ENCODE assay signal across 8 mouse cellular contexts in the genomic region with DNA sequence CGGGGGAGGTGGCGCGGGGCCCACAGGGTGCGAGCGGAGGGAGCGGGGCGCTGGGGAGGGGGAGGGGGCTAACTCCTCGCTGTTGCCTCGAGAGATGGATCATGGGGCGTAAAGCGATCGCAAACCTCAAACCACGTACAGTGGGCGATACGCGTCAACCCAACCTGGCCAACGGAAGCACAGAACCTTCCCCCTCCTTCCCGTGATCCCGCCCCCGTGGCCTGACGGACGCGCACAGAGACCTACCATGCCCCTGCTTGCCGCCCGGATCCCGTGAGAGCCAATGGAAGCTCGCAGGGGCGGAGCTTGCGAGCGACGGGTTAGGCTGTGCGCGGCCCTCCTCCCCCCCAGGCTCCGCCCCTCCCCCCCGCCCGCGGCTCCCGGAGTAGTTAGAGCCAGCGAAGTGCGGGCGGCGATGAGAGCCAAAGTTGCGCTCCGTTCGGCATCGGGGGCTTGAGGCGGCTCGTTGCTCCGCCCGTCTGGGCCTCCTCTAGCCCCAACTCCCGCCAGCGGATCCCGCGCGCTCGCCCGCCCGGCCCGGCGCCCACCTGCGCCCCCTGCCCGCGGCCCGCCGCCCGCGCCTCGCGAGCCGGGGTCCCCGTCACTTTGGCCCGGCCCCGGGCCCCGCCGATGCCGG. TPM values are rescaled to one million over a fixed set of nuclear protein-coding genes. Genes with fewer than 3 reads are reported as not detected.
DNase-seq lines count a peak whose midpoint lies in the region; ATAC-seq and TF ChIP-seq lines count a peak whose summit lies in the region.

A gene (plus strand): TSS at position 376 of the 637 bp plus-strand sequence.

- peak within 1 kb of the TSS; percentile 98 for H3K9ac ChIP-seq in embryonic facial prominence, embryonic 15.5 days
- peak within 1 kb of the TSS; percentile 97 for H3K9ac ChIP-seq in limb, embryonic 14.5 days (ENCODE audit: low read depth, low read length, severe bottlenecking)
- H3K9ac ChIP-seq in midbrain, postnatal 0 days (replicated peaks; ENCODE audit: low read length, poor library complexity, severe bottlenecking), result peak within 1 kb of the TSS; percentile 67

- under 1% methylated on average over 75 of the region's 76 CpGs for WGBS in bone marrow, adult 2 months
- under 1% methylated on average over 64 of the region's 76 CpGs for WGBS in embryonic facial prominence, embryonic 15.5 days
- 1% methylated on average over 20 of the region's 76 CpGs for WGBS in limb, embryonic 14.5 days
- under 1% methylated on average over 23 of the region's 76 CpGs for WGBS in midbrain, postnatal 0 days

- no peaks in the 10 kb centered on the region for H3K9me3 ChIP-seq in embryonic facial prominence, embryonic 15.5 days (replicated peaks)
- H3K9me3 ChIP-seq in limb, embryonic 14.5 days (ENCODE audit: control insufficient read depth, low read length), result no peaks in the 10 kb centered on the region
- no peaks in the 10 kb centered on the region for H3K9me3 ChIP-seq in midbrain, postnatal 0 days (ENCODE audit: low read length)

- H3K4me1 ChIP-seq in bone marrow, adult 2 months (ENCODE audit: control insufficient read depth, insufficient read depth, low read length), result peaks cover 6% of the 10 kb centered on the region
- peaks cover 23% of the 10 kb centered on the region for H3K4me1 ChIP-seq in embryonic facial prominence, embryonic 15.5 days
- peaks cover 18% of the 10 kb centered on the region; the same call in 1 of the 2 replicates for H3K4me1 ChIP-seq in limb, embryonic 14.5 days (ENCODE audit: control insufficient read depth, insufficient read depth, low read length)
- H3K4me1 ChIP-seq in midbrain, postnatal 0 days (ENCODE audit: insufficient read depth, low read length), result no peaks in the 10 kb centered on the region; the same call in 1 of the 2 replicates

- peak; percentile 97 for ATAC-seq in embryonic facial prominence, embryonic 15.5 days (ENCODE audit: insufficient number of reproducible peaks, low FRiP score, low TSS enrichment, low read depth)
- ATAC-seq in limb, embryonic 14.5 days (ENCODE audit: low FRiP score, low read depth), result peak; percentile 96
- ATAC-seq in midbrain, postnatal 0 days (ENCODE audit: low FRiP score), result peak; percentile 97

- H3K4me2 ChIP-seq in embryonic facial prominence, embryonic 15.5 days (replicated peaks), result peak within 1 kb of the TSS; percentile 91
- H3K4me2 ChIP-seq in limb, embryonic 14.5 days (replicated peaks; ENCODE audit: low read depth, low read length, severe bottlenecking), result peak within 1 kb of the TSS; percentile 87
- H3K4me2 ChIP-seq in midbrain, postnatal 0 days (ENCODE audit: low read depth, low read length, poor library complexity, severe bottlenecking), result peak within 1 kb of the TSS; percentile 98

- no peak for TF ChIP-seq CTCF in bone marrow, adult 2 months (IDR thresholded peaks at IDR 0.05; ENCODE audit: control insufficient read depth, insufficient read depth, low read length)
- no peak for TF ChIP-seq CTCF in midbrain, postnatal 0 days (IDR thresholded peaks at IDR 0.05)

- peak within 1 kb of the TSS; percentile 94 for H3K27ac ChIP-seq in bone marrow, adult 2 months (ENCODE audit: control insufficient read depth, insufficient read depth, low read depth, low read length, poor library complexity)
- H3K27ac ChIP-seq in embryonic facial prominence, embryonic 15.5 days (replicated peaks), result peak within 1 kb of the TSS; percentile 98
- H3K27ac ChIP-seq in limb, embryonic 14.5 days (replicated peaks; ENCODE audit: low read depth, low read length), result peak within 1 kb of the TSS; percentile 98
- peak within 1 kb of the TSS; percentile 89 for H3K27ac ChIP-seq in midbrain, postnatal 0 days (ENCODE audit: low read depth, low read length)

- peak; percentile 74 for TF ChIP-seq POLR2A in bone marrow, adult 2 months (IDR thresholded peaks at IDR 0.05; ENCODE audit: borderline replicate concordance, control insufficient read depth, low read depth, low read length)
- peak; percentile 72; the same call in 1 of the 2 replicates for TF ChIP-seq POLR2A in limb, embryonic 14.5 days (IDR thresholded peaks at IDR 0.05; ENCODE audit: borderline replicate concordance, extremely low read depth, insufficient read depth, insufficient read length)

- H3K36me3 ChIP-seq in embryonic facial prominence, embryonic 15.5 days, result peaks cover 10% of the 10 kb centered on the region; the same call in 1 of the 2 replicates
- H3K36me3 ChIP-seq in limb, embryonic 14.5 days (ENCODE audit: control insufficient read depth, insufficient read depth, low read length), result peaks cover 9% of the 10 kb centered on the region; the same call in 1 of the 2 replicates
- H3K36me3 ChIP-seq in midbrain, postnatal 0 days (ENCODE audit: insufficient read depth, low read length), result no peaks in the 10 kb centered on the region

- peak within 1 kb of the TSS; percentile 93 for H3K4me3 ChIP-seq in bone marrow, adult 2 months (replicated peaks; ENCODE audit: control insufficient read depth, low read depth, low read length)
- peak within 1 kb of the TSS; percentile 98 for H3K4me3 ChIP-seq in embryonic facial prominence, embryonic 15.5 days (replicated peaks)
- H3K4me3 ChIP-seq in limb, embryonic 14.5 days (replicated peaks; ENCODE audit: low read length), result peak within 1 kb of the TSS; percentile 94
- peak within 1 kb of the TSS; percentile 96 for H3K4me3 ChIP-seq in midbrain, postnatal 0 days (ENCODE audit: low read depth, low read length)

- H3K27me3 ChIP-seq in embryonic facial prominence, embryonic 15.5 days, result no peaks in the 10 kb centered on the region
- no peaks in the 10 kb centered on the region for H3K27me3 ChIP-seq in limb, embryonic 14.5 days (ENCODE audit: control insufficient read depth, insufficient read depth, low read length)
- no peaks in the 10 kb centered on the region for H3K27me3 ChIP-seq in midbrain, postnatal 0 days (ENCODE audit: insufficient read depth, low read length)

- DNase-seq in 416B (ENCODE audit: low read depth), result peak; percentile 99
- DNase-seq in heart, adult 8-10 months (ENCODE audit: low spot score), result peak; percentile 99
- peak; percentile 99 for DNase-seq in kidney, adult 9 months
- DNase-seq in limb, embryonic 14.5 days (ENCODE audit: low spot score), result peak; percentile 98
- peak; percentile 99 for DNase-seq in midbrain, postnatal 0 days (ENCODE audit: low spot score)
- DNase-seq in spleen, postnatal 14 days (ENCODE audit: low spot score in 2 of 2), result peak; percentile 99

RNA-seq across cellular contexts. Expression of the gene that starts here (rescaled TPM):
- 9.9 and 14.6 TPM in 2 replicates for polyA plus RNA-seq in bone marrow, adult 2 months (2011; ENCODE audit: insufficient read depth, insufficient read length, low replicate concordance, missing spikeins)
- 13.0 and 14.3 TPM in 2 replicates for polyA plus RNA-seq in embryonic facial prominence, embryonic 15.5 days (2015; fragmentation: Nextera tagmentation; extraction: Ambion mirVana)
- total RNA-seq in heart, adult 8-10 months (2022), result 10 to 100 TPM; 11.9 to 14.3 (median 13.4) TPM
- 29.4 and 30.2 TPM in 2 replicates for polyA plus RNA-seq in limb, embryonic 14.5 days (2012; rRNA removed)
- polyA plus RNA-seq in limb, embryonic 14.5 days (2014; fragmentation: Nextera tagmentation; extraction: Ambion mirVana), result 17.7 and 20.6 TPM in 2 replicates
- 11.3 and 14.9 TPM in 2 replicates for total RNA-seq in midbrain, postnatal 0 days (2014; rRNA removed)
- polyA plus RNA-seq in midbrain, postnatal 0 days (2015; fragmentation: Nextera tagmentation; extraction: Ambion mirVana), result 2.5 and 2.7 TPM in 2 replicates

Comparison
In these comparisons a context has a peak if more than half of its experiments do, and no peak if none do; other contexts are left out.
1. Peak in every context shown above with its lines: DNase-seq, ATAC-seq, H3K4me3 ChIP-seq and H3K27ac ChIP-seq.